Mouse (Mus musculus): ENCODE data around the gene Vmn1r234.
"Not testable (repeated sequence)": the region's sequence is repeated elsewhere in the genome, so short reads cannot be mapped to it uniquely, and the experiment has no call there.

Vmn1r234 gene

GRCm38 (mm10) chr17:21225787-21226186 is at the start of gene Vmn1r234:
Gene Vmn1r234, plus strand, starts transcription at chr17:21226087.
- in situ Hi-C loops (cut with MboI) = no loop called here

GRCm38 (mm10) chr17:21211081-21211480 is 14.8 kb upstream of the Vmn1r234 start:
- in situ Hi-C loops (cut with MboI) = not testable (repeated sequence)

GRCm38 (mm10) chr17:21231654-21232053 is 5.8 kb downstream of the Vmn1r234 start:
- in situ Hi-C loops (cut with MboI) = no loop called here

GRCm38 (mm10) chr17:21256111-21256510 is 30.2 kb downstream of the Vmn1r234 start, which contains the start of gene Vmn1r235:
Gene Vmn1r235, plus strand, starts transcription at chr17:21256411.
- in situ Hi-C loops (cut with MboI) = loop anchor here (25.0 kb wide), 1 partner anchor 156 kb away; the partner anchor contains the start of gene Zfp54

GRCm38 (mm10) chr17:21272103-21272502 is 46.2 kb downstream of the Vmn1r234 start:
- in situ Hi-C loops (cut with MboI) = loop anchor here (10.0 to 25.0 kb wide), 2 partner anchors 140 to 243 kb away; partner anchors contain the start of gene Zfp54

- in situ Hi-C loops (cut with MboI) = no loop called here
These were observed 56.8 kb downstream of the Vmn1r234 start, which contains the start of gene Vmn1r236 for GRCm38 (mm10) chr17:21282642-21283041. Gene Vmn1r236, plus strand, starts transcription at chr17:21282942.

- in situ Hi-C loops (cut with MboI) = no loop called here
These were observed 58.5 kb downstream of the Vmn1r234 start for GRCm38 (mm10) chr17:21284395-21284794.

Measured in mature B cell (primary cell).